Mouse (Mus musculus): ENCODE measurements around the gene Cacng6. TPM values are rescaled to one million over a fixed set of nuclear protein-coding genes. Genes with fewer than 3 reads are reported as not detected.

Cacng6 gene
- polyA plus RNA-seq, 1 experiment: not detected

DNA sequence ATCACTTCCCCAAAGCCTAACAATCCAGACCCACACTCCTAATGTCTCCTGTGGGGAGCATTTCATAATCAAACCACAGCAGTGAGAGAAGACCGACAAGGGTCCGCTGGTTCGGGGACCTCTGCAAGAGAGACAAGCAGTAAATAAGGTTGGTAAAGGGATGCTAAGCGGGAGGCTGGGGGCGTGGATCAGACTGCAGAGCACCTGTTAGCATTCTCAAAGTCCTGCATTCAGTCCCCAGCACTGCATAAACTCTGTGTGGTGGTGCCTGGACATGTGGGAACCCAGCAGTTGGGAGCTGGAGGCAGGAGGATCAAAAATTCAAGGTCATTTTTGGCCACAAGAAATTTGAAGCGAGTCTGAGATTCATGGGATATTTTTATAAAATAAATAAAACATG is 4.1 kb upstream of the Cacng6 start:
- no peak for DNase-seq (ENCODE audit: low read depth)

DNA sequence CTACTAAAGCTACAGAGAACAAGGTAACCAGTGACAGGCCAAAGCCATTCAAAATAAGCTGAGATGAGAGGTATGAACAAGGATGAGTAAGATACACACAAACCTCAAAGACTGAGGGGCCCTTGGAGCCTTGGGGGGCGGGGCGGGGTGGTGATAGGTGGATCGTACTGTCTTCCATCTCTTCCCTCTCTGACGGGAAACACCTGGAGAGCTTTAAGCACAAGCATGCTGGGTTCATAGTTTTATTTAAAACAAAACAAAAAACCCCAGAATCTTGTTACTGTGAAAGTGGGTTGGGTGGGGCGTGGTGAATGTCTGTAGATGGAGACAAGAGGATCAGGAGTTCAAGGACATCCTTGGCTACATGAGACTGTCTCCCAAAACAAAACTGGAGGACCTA is 3.5 kb upstream of the Cacng6 start:
- no peak for DNase-seq (ENCODE audit: low read depth)

DNA sequence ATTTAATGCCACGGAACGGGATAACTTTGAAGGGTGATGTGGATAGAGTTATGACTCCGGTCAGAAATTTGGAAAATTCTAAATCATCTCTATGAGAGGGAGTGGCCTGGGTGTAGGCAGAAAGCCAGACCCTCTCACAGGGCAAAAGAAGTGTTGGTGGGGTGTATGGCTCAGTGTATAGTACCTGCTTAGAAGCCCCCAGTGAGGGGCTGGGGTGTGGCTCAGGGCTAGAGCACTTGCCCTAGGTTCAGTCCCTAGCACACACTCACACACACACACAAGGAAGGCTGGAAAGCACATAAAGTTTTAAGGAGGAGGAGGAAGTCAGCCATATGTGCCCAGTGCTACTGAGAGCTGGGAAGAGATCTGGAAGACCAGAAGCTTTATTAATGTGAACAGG is 2.7 kb upstream of the Cacng6 start:
- DNase-seq (ENCODE audit: low read depth): no peak

DNA sequence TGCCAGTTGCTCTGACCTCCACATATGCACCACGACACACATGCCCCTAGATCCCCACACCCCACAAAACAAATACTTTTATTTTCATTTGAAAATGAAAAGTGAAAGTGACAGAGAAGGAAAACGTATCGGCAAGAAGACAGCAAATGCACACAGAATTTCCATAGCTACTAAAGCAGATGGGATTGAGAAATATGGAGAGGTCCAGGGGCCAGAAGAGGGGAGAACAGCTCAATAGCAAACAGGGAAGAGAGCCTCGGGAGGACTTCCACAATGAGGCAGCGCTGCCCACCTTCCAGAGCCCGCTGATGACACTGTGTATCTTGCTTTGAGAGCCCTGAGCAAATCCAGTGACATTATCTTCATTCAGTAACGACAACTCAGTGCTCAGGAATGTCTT is 1.9 kb upstream of the Cacng6 start:
- DNase-seq (ENCODE audit: low read depth): no peak

DNA sequence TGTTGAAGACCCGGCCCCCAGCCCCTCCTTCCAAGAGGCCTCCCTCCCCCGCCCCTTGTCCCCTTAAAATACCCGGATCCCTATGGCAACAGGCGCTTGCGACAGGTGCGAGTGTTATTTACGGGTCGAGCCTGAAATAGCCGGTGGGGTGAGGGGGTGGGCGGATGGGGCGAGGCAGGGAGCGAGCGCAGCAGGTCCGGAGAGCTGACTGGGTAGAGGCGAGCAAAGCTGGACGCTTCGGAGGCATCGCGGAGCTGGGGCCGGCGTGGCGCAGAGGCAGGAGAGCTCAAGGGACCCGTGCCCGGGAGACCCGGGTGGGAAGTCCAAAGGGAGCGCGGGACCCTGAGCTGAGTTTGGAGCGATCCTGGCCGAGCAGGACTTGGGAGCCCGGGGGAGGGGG is 565 bp upstream of the Cacng6 start:
- no peak for DNase-seq (ENCODE audit: low read depth)

DNA sequence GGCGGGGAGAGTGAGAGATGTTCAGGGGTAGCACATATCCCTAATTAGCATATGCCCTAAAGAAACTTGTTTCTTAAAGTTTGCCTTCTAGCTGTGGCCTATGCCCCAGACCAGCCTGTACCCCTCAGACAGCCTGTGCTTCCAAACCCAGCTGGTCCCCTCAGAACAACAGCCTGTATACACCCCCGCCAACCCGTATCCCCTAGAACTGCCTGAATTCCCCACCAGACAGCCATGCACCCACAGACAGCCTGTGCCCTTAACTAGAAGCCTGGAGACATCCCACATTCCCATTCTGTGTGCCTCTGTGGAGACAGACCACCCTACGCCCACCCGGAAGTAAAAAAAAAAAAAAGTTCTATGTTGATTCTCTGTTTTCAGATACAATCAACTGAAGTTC is 1.1 kb downstream of the Cacng6 start:
- DNase-seq (ENCODE audit: low read depth): no peak

DNA sequence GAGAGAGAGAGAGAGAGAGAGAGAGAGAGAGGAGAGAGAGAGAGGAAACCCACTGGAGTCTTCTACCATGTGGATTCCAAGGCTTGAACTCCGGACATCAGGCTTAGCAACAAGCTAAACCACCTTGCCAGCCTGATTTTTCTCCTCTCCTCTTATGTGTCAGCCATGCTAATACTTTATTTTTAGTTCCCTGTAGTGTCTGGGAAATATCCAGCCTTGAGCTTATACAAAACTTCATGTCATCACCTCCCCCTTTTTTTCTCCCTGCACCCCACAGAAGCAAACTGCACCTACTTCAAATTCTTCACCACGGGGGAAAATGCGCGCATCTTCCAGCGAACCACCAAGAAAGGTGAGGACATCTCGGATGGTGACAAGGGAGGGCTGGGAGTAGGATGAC is 6.2 kb downstream of the Cacng6 start:
- no peak for DNase-seq (ENCODE audit: low read depth)

DNA sequence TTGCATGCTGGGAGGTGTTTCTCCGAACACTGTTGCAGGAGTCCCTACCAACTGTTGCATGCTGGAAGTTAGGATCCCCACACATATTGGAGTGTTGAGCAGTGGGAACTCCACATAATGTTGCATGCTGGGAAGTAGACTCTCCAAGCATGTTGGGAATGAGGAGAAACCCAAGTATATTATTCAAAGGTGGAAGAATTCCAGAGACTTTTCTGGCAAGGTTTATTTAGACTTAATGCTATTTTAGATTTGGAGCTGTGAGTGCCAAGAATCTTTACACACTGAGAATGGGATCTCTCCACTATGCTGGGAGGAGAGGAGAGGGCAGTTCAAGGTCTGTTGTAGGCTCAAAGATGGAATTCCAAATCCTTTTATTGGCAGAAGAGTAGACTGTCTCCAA is 8.1 kb downstream of the Cacng6 start:
- no peak for DNase-seq (ENCODE audit: low read depth)

DNA sequence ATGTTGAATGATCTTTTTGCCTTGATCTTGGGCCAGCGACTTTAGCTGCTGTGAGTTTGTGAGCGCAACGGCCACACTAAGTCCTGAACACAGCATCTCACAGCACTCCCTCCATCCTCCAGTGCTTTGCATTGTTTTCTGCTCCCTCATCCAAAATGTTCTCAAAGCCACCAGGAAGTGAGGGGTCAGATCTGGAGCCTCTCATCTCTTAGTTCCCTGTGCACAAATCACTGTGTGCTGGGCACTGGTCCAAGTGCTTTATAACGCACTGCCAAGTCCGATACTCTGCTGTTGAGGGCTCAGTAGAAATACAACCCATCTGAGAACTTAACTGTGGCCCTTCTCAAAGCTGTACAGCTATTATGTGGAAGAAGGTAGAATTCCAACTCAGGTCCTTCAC is 13.9 kb downstream of the Cacng6 start:
- DNase-seq (ENCODE audit: low read depth): no peak

DNA sequence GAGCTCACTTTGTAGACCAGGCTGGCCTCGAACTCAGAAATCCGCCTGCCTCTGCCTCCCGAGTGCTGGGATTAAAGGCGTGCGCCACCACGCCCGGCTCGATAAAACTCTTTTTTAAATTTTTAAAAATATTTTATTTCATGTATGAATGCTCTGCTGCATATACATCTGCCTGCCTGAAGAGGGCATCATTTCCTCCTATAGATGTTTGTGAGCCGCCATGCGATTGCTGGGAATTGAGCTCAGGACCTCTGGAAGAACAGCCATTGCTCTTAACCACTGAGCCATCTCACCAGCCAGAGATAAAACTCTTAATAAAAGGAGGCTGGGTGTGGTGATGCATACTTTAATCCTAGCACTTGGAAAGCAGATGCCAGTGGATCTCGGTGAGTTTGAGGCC is 16.0 kb downstream of the Cacng6 start:
- no peak for DNase-seq (ENCODE audit: low read depth)

DNA sequence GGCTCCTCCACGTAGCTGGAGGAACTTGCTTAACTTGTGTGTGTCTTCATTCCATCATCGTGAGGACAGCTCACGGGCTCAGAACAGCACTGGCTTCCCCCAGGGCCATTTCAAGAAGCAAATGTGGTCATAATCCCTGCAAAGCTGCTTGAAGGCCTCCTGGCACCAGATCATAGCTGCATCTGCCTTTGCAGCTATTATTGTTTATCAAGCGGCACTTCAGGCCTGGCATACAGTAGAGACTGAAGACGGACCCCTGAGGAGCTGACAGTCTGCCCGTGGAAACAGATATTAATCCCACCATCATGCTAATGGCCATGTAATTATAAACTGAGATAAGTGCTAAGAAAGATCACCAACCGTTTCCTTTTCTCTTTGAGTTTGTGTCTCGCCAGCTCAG is 16.5 kb downstream of the Cacng6 start:
- DNase-seq (ENCODE audit: low read depth): no peak

DNA sequence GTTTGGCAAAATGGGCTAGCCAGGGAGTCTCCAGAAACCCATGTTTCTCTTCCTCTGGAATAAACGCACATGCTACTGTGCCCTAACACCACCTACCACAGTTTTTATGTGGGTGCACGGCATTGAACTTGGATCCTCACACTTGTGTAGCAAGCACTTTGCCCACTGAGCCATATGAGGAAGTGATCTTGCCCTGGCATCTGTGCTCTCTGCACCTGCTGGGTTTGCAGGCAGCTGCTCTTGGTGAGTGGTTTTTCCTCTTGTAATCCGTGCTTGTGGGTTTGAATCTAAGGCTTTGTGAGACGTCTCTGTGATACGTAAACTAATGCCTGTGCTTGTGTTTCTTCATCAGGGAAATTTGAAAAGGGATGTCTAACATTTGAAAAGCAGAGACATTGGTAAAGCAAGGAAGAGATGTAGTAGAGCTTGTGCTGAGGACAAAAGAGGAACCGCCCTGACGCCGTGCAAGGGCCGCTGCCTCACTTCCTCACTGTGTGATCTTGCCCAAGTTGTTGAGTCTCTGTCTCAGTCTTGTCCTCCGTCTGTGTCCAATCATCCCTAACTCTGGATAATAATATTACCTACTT is 18.6 kb downstream of the Cacng6 start:
- DNase-seq (ENCODE audit: low read depth): no peak

DNA sequence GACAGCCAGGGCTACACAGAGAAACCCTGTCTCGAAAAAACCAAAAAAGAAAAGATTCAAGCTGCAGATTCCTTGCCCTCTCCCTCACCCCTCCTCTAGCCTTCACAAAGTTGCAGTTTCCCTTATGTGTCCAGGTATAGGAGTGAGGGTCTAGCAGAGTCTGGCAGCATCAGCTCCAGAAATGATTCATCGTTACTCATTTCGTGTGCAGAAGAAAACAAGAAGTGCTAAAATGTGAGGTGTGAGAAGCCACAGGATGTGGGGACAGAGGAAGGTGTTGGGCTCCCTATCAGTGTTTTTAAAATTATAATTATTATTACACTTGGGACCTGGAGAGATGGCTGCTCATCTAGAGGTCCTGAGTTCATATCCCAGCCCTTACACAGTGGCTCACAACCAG is 20.7 kb downstream of the Cacng6 start:
- no peak for DNase-seq (ENCODE audit: low read depth)

DNA sequence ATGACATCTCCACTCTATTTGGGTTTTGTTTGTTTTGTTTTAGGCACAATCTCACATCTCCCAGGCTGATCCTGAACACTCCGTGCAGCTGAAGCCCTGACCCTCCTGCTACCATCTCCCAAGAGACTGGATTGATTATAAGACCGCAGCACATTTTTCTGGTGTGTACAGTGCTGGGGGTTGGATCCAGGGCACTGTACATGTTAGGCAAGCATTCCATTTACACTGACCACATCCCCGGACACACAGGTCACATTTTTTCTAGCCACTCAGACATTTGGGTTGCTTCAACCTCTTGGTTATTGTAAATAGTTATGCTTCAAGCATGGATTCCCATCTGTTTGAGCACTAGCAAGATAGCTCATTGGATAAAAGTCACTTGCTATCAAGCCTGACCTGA is 22.6 kb downstream of the Cacng6 start:
- DNase-seq (ENCODE audit: low read depth): no peak

DNA sequence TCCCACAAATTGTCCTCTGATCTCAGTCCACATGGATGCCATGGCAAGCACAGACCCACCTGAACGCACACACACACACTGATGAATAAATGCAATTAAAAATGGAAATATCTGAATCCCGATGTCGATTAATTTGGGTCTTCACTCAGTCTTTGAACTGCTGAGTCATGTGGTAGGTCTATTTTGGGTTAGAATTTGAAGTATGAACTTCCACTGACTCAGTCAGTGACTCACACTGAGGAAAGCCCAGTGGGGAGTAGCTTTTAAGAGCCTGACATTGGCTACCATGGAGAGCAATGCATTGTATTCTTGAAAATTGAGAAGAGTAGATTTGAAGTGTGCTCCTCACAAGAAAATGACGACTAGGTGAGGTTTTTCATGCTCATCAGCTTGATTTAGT is 23.0 kb downstream of the Cacng6 start:
- DNase-seq (ENCODE audit: low read depth): no peak

DNA sequence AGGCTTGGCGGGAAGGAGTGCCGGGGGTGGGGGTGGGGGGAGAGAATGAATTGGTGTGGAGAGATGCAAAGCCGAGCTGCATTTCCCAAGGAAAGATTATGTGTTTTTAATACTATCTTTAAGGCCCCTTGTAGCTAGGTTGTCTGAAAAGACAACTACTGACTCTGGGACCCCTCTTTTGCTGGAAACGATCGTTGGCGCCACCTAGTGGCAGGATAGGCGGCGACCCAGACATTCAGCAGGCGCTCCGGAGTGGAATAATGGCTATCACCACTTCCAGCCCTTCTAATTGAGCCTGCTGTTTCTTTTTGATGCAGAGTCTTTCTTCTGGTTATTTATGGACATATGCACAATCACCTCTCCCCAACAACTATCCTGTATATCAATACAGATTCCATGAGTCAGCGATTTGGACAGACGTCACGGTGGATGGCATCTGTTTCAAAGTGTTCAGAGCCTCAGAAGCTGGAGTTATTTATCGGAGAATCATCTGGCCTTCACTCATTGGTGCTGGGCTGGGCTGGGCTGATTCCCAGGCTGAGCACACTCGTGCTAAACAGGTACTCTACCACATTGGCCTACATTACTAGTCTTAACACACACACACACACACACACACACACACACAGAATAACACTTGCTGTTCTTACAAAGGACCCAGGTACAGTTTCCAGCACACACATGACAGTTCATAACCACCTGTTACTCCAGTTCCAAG is 24.9 kb downstream of the Cacng6 start:
- DNase-seq (ENCODE audit: low read depth): no peak

DNA sequence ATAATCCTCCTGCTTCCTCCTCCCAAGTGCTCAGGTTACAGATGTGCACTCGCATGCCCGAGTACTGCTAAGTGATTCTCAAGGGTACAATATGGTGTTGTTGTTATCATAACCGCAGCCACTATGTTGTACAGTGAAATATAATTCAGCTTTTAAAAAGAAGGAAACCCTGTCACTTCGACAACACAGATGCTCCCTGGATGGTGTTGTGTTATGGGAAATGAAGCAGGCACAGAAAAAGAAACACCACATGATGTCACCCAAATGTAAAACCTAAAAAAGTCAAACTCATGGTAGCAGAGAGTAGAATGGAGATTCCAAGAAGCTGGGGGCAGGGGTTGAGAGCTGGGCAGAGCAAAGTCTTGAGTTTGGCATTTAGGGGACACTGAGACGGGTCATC is 26.7 kb downstream of the Cacng6 start:
- no peak for DNase-seq (ENCODE audit: low read depth)

DNA sequence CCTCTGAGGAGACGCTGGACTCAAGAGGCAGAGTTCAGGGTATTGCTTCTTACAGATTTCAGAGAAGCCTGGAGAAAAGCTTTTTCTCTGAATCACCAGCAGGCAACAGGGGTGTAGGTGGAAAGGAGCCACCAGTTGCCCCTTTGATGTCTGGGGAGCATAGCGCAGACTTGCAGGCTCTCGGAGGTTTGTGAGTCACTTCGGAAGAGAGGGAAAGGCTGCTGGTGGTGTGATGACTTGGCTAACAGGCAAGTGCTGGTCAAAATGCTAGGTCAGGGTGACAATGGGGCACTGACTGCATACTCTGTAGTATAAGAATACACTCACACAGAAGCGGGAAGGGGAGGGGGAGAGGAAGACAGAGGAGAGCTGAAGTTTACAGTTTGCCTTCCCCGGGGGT is 27.2 kb downstream of the Cacng6 start:
- no peak for DNase-seq (ENCODE audit: low read depth)

DNA sequence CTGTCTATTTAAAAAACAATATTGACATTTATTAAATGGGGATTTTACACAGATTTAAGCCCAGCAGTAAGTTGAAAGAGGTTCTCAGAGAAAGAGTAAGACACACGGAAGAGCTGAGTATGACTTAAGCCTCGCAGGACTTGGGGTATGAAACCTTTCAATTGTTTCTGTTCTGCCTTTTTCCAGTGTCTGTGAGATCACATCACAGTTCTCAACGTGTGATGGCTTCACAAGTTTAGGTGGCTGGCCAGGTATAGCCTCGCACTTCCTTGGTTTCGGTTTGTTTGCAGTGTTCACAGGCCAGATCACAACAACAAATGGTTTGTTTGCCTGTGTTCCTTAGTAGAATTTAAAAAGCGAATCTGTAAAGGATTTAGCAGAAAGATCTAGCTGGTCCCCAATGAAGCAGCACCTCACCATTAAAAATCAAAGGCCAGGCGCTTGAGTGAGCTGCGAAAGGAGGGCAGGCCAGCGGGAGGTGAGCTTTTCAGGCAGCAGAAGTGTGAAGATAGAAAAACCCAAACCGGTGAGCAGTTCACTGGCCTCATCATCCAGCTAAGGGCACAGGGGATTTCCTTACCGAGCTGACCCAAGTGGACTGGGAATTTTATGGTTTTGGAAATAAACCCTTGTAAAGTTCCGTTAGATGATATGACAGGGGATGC is 29.0 kb downstream of the Cacng6 start:
- no peak for DNase-seq (ENCODE audit: low read depth)

DNA sequence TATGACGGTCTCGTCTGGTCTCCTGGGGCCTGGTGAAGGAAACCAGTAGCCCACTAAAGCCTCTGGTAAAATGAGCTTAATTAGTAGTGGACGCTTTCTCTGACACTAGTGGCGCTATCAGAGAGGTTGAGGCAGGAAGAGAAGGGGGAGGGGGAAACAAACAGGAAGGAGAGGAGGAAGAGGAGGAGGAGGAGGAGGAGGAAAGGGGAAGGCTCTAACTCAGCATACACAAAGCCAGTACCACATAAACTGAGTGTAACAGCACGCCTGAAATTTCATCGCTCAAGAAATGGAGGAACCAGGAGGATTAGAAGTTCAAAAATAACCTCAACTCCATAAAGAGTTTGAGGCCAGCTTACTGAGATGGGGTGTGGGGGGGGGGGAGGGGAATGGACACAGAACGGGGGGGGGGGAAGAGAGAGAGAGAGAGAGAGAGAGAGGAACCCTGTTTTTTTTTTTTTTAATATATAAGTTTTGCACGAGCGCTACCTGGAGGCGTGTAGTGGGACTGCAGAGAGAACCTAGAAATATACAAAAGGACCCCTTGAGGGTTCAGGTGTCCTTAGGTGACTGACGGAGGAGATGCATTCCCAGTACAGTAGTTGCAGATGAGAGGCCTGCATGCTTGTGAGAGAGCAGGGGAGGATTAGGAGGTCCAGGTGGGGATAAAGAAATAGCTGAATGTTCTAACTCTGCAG is 29.6 kb downstream of the Cacng6 start:
- no peak for DNase-seq (ENCODE audit: low read depth)

DNA sequence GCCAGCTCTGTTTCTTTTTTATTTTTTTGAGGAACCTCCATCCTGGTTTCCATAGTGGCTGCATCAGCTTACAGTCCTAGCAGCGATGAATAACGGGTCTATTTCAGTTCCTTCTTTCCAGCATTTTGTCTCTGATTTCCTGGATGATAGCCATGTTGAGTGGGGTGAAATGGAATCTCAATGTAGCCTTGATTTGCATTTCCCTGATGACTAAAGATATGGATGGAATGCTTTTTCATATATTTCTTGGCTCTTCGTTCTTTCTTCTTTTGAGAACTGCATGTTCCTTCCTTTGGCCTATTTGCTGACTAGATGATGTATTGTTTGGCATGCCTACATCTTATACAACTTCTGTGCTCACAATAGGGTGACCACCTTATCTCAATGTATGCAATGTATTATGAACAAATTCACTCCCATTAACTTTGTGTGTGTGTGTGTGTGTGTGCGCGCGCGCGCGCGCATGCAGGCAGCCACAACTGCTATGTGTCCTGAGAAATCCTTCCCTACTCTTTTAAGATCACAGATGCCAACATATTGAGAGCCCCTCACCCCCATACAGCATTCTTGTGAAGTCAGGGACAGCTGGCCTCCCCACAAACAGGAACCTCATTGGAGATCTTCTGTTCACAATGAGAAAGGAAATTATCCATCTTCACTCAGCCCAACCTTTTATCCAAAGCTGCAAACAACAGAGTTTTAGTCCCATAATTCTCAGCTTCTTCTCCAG is 33.3 kb downstream of the Cacng6 start:
- DNase-seq (ENCODE audit: low read depth): no peak

DNA sequence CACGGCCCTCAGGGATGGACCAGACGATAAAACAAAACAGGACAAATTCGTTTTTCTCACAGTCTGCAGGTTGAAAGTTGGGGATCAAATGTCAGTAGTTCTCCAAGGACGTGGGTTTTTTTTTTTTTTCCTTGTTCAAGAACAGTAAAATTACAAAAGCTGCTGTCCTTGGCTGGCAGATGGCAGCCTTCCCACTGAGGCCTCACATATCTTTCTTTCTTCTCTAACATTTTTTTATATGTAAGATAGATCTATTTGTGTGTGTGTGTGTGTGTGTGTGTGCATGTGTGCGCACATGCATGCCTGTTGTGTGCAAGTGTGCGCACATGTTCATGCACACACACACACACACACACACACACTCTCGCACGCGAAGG is 33.8 kb downstream of the Cacng6 start:
- no peak for DNase-seq (ENCODE audit: low read depth)

All from gonadal fat pad, adult 2 months (tissue).